Mouse (Mus musculus) E14TG2a.4 (cell line): ENCODE measurements around the gene Trpm3.

ENCODE experiments used
- CTCF ChIP-seq: conservative IDR thresholded peaks from 2 replicates; pipeline ENCODE4 v1.5.1; 2014; ENCODE audit warnings: low read length
- NANOG ChIP-seq: IDR thresholded peaks from 2 replicates; pipeline ENCODE4 v1.6.1; 2014; ENCODE audit warnings: borderline replicate concordance, low read length, mixed read lengths
- POU5F1 ChIP-seq: IDR thresholded peaks from 2 replicates; pipeline ENCODE4 v1.6.1; 2014; ENCODE audit warnings: low read length, borderline replicate concordance

- TF ChIP-seq CTCF (no peak), NANOG (no peak), POU5F1 (no peak)
Observed at GRCm38 (mm10) chr19:22132626-22133025, 6.2 kb upstream of the Trpm3 start.
